Mouse (Mus musculus): ENCODE data around the gene Suv39h1.
A peak's percentile ranks its signal among the peaks of the same experiment; 100 is the strongest.

GRCm38 (mm10) chrX:8101017-8101416 lies 26.5 kb upstream of the Suv39h1 start:
- peak; percentile 43; the same call in 1 of the 2 replicates for TF ChIP-seq MAFK (IDR thresholded peaks at IDR 0.05; ENCODE audit: insufficient read depth, low read depth, low read length)
- TF ChIP-seq HCFC1 (IDR thresholded peaks at IDR 0.05; ENCODE audit: borderline replicate concordance, insufficient read depth, low read length): no peak
- TF ChIP-seq CHD2 (IDR thresholded peaks at IDR 0.05; ENCODE audit: low read depth, low read length): peak; percentile 73; the same call in 1 of the 2 replicates
- peak; percentile 60; the same call in 1 of the 2 replicates for TF ChIP-seq ZC3H11A (IDR thresholded peaks at IDR 0.05; ENCODE audit: borderline replicate concordance, low read depth, low read length)
- peak; percentile 100 for TF ChIP-seq ZNF384 (IDR thresholded peaks at IDR 0.05; ENCODE audit: low read depth, low read length)
